Mouse (Mus musculus) naive thymus-derived CD4-positive, alpha-beta T cell, adult 2 months (primary cell): ENCODE results near the gene Uck2.

Experiments used
- DNase-seq: peaks from one replicate; pipeline ENCODE4 v3.0.0-alpha.2; 2011; ENCODE audit warnings: low read depth

Uck2 gene

DNA sequence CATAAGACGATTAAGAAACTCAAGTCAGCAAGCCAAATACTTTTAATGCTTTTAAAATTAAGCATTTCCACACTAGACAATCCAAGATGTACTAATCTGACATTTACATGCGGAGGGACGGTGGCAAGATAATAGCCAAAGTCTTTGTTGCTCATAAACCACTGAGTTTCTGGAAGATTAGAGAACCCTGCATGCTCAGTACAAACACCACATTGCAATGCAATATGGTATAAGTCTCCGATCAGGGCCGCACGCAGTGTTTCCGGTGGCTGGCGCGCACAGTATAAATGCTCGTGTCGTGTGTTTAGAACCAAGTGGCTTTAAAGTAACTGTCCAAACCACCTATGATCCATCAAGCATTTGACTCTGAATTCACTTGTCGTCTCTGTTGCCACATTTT, 31.5 kb downstream of the Uck2 start:
- DNase-seq = no peak

GRCm38 (mm10) chr1:167249881-167250280, 35.2 kb downstream of the Uck2 start:
- no peak for DNase-seq

DNA sequence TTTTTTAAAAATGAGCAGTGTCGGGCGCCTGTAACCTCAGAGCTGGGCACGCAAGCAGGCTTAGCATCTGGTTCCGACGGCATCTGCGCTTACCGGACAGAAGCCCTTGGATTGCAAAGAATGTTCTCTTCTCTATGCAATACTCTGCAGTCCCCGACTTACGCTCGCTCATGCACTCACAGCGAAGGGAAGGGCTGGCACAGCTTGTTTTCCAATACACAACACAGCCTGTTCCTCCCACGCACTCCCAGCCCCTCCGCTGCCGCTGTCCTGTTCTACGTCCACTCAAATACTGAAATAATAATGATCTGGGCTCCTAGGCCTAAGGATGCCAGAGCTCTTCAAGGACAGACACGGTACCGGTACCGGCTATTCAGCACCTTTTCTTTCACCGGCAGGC, 35.9 kb downstream of the Uck2 start:
- DNase-seq = no peak

DNA sequence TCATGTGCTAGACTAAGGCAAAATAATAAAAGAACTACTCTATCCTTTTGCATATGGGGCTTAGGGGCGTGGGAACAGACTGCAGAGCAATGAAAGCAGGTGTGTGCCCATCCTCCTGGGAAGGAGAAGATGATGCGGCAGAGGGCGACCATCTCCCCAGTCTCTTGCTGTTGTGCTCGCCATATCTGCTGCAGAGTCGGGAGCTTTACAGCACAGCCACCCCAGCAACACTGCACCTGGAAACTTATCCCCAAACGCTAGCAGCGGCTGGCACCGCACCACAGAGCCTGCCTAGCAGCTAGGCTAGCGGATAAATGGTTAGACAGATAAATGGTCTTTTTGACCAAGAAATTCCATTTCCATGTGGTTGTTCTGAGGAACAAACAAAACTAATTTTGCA, 37.2 kb downstream of the Uck2 start:
- DNase-seq = no peak

GRCm38 (mm10) chr1:167246976-167247375, 38.1 kb downstream of the Uck2 start:
- DNase-seq = no peak

- peak; percentile 20 for DNase-seq
Measured at GRCm38 (mm10) chr1:167246275-167246674, 38.8 kb downstream of the Uck2 start.

DNA sequence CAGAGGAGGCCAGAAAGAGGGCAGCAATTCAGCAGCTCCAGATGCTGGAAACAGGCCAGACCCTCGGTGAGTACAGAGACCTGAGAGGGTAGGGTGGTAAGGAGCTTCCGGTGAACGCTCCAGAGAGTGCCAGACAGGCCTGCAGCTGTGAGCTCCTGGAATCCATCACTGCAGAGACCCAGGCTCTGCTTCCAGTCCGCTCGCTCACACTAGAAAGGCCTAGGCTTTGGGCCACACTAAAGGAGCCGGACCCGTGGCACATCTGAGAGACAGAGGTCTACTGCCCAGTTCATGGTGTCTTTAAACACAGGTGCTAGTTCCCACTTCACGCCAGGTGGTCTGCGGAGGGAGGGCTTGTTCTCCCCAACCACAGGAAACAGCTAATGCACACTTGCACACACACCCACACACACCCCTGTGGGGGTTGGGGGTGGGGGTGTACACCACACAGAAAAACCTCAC, 39.9 kb downstream of the Uck2 start:
- DNase-seq = peak; percentile 48

- peak; percentile 66 for DNase-seq
Measured at GRCm38 (mm10) chr1:167242191-167242681, 42.9 kb downstream of the Uck2 start.

GRCm38 (mm10) chr1:167241487-167241886, 43.6 kb downstream of the Uck2 start:
- DNase-seq = no peak

GRCm38 (mm10) chr1:167240361-167240760, 44.8 kb downstream of the Uck2 start:
- no peak for DNase-seq

DNA sequence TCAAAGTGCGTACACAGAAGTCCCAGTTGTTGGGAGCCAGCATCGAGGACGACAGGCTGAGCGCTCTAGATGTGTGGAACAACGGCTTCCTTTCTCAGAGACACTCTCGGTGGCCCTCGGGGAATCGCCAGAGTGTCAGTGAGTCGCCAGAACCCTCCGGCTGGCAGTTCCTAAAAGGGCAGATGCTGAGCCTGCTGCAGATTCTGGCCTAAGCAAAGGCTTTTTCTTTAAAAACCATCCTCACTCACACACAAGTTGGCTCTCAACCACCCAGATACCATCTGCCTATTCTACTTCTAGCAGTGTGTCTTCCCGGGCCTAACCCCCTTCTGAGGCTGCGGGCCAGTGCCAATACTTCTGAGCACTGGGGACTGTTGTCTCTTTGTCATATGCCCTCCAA, 45.2 kb downstream of the Uck2 start:
- no peak for DNase-seq

- no peak for DNase-seq
Measured at GRCm38 (mm10) chr1:167237798-167238197, 47.3 kb downstream of the Uck2 start.

GRCm38 (mm10) chr1:167236790-167237189, 48.3 kb downstream of the Uck2 start:
- no peak for DNase-seq

DNA sequence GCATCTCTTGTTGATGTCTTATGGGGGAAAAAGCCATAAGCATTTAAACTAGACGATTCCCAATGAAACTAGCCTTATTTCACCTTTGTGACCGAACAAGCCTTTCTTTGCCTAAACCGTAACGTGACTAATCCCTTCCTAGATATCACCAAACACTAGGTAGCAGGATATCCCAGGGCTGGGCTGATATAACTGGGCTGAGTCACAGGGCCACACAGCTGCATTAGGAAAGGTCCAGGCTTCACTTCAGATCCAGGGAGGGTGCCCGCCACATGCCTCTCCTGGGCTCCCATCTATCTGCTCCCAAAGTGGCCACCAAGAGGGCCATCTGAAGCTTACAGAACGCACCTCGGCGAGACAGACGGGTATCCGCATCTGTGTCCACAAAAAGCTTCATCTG, 50.8 kb downstream of the Uck2 start:
- no peak for DNase-seq

DNA sequence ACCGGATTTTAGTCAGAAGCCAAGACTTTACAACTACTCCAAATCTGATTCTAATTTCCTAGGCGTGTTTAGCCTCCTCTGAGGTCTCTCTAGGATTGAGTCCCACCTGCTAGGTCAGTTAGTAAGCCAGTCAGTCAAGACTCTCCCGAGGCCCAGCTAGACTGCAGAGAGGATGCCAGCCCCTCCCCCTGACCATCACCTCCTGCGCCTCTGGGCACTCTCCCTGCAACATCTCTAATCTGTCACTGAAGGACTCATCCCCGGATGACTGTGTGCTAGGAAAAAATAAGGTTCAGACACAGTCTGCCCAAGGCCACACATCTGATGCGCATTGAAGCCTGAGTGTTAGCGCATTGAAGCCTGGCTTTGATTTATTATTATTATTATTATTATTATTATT, 52.2 kb downstream of the Uck2 start:
- DNase-seq = no peak

DNA sequence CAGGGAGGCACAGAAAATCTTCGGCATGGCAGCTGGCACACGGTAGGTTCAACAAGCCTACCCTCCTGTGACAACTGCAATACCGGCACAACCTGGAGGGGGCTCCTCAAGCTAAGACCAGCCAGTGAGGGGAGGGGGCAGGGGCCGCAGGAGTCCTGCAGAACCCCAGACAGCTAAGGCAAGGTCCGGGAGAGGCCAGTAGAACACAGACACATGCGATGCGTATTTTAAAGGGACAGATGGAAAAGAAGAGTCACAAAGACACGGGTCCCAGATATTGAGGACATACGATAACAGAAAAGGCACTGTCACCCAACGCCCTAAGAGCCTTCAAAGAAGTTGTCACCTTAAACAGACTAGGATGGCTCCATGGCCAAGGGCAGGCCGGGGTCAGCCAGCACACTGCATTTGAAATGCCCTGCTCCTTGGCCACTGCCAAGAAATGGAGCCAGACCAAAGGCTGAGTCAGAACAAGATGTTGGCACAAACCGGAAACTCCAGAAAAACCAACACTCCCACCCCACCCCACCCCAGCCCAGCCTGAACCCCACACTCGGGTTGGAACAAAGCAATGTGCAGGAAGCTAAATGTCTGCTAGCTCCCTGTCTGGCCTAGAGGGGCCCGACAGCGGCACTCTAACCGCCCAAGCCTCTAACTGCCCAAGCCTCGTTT, 53.4 kb downstream of the Uck2 start:
- DNase-seq = no peak

- no peak for DNase-seq
Measured at GRCm38 (mm10) chr1:167230930-167231611, 54.0 kb downstream of the Uck2 start.

DNA sequence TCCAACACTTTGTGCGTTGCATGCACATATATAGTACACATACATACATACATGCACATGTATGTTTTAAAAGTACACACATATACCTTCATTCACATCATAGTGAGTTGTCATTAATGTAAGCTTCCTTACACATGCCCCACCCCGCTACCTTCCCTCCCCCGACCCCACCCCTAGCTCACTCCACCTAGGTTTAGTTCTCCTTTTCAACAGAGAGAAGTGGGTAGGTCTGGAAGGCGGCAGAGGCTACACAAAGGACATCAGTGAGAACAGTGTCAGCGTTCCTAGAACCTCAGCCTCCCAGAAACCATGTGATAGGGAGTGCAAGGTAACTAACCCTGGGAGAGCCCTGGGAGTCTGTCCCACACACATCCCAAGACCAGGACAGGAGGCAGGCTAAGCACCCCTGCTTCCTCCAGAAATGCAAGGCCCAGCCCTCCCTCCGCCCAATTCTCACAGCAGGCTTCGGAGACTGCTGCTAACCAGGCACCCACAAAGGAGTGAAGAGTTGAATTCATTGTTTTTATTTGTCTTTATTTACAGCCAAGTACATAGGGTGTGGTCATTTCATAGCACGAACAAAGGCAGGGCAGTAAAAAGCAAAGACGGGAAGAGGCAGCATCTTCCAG, 62.6 kb downstream of the Uck2 start:
- no peak for DNase-seq

GRCm38 (mm10) chr1:167220303-167221174, 64.6 kb downstream of the Uck2 start:
- DNase-seq = peak; percentile 87

DNA sequence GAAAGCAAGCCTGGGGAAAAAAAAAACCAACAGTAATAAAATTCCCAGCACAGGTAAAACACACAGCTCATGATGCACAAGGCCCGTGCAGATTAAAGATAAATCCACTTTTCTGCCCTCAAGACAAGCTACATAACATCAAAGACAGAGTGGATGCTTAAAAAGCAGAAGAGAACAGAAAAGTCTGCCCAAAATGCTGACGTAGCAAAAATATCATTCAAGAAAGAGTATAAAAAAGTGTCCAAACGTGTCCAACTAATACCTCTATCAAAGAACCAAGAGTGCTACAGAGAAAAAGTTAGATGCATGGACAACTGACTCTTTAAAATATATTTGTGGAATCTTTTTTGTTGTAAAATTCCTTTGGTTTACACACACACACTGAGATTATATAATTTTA, 69.7 kb downstream of the Uck2 start:
- DNase-seq = no peak

DNA sequence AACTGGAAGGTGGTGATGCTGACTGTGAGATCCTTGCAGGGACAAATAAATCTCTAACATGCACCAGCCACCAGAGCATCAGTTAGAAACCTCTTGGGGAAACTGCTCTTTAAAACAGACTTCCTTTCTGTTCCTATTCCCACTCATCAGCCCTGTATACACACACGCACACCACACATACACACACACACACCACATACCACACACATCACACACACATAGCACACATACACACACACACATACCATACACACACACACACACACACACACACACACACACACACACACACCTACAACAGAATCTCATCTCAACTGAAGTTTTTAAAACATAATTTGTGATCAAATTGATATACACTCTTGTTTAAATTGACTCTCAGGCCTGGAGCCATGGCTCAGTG, 72.4 kb downstream of the Uck2 start:
- DNase-seq = no peak

GRCm38 (mm10) chr1:167211979-167212614, 73.0 kb downstream of the Uck2 start:
- peak; percentile 68 for DNase-seq
